Comparison of ENCODE assay signal across 8 mouse cellular contexts in genomic region chr4:55929141-55929782, GRCm38 (mm10).
DNase-seq lines count a peak whose midpoint lies in the region; ATAC-seq lines count a peak whose summit lies in the region.

No protein-coding gene starts in this region.

- H3K4me1 ChIP-seq in embryonic facial prominence, embryonic 12.5 days: peaks cover 19% of the 10 kb centered on the region
- H3K4me1 ChIP-seq in kidney, embryonic 16.5 days (ENCODE audit: insufficient read depth, low read length): no peaks in the 10 kb centered on the region; the same call in 1 of the 2 replicates
- H3K4me1 ChIP-seq in neural tube, embryonic 12.5 days: no peaks in the 10 kb centered on the region

- no peaks in the 10 kb centered on the region for H3K9me3 ChIP-seq in embryonic facial prominence, embryonic 12.5 days
- H3K9me3 ChIP-seq in kidney, embryonic 16.5 days (ENCODE audit: low read length): no peaks in the 10 kb centered on the region
- H3K9me3 ChIP-seq in neural tube, embryonic 12.5 days: no peaks in the 10 kb centered on the region

- DNase-seq in embryo, embryonic 10.5 days (ENCODE audit: low spot score): peak; percentile 4
- no peak for DNase-seq in embryo, embryonic 10 days (ENCODE audit: low spot score)
- DNase-seq in yolk sac, embryonic 10.5 days (ENCODE audit: low spot score): no peak
- no peak for DNase-seq in cerebellum, adult 11 months

- peak; percentile 76; the same call in 1 of the 2 replicates for ATAC-seq in embryonic facial prominence, embryonic 12.5 days (ENCODE audit: insufficient number of reproducible peaks, insufficient read depth, low FRiP score, low TSS enrichment)
- ATAC-seq in kidney, embryonic 16.5 days (ENCODE audit: low FRiP score, low TSS enrichment): no peak
- ATAC-seq in neural tube, embryonic 12.5 days (ENCODE audit: low FRiP score, low read depth): peak; percentile 68
- no peak for ATAC-seq in activated CD4-positive, CD25-positive, alpha-beta regulatory T cell, adult 4 months

- H3K4me3 ChIP-seq in embryonic facial prominence, embryonic 12.5 days: no peak overlapping the region
- no peak overlapping the region for H3K4me3 ChIP-seq in kidney, embryonic 16.5 days (ENCODE audit: low read length)
- no peak overlapping the region for H3K4me3 ChIP-seq in neural tube, embryonic 12.5 days

- peak overlapping the region; percentile 71 for H3K27ac ChIP-seq in embryonic facial prominence, embryonic 12.5 days
- no peak overlapping the region for H3K27ac ChIP-seq in kidney, embryonic 16.5 days (ENCODE audit: low read length)
- no peak overlapping the region for H3K27ac ChIP-seq in neural tube, embryonic 12.5 days

- H3K27me3 ChIP-seq in embryonic facial prominence, embryonic 12.5 days: no peaks in the 10 kb centered on the region
- no peaks in the 10 kb centered on the region for H3K27me3 ChIP-seq in kidney, embryonic 16.5 days (ENCODE audit: insufficient read depth, low read length)
- H3K27me3 ChIP-seq in neural tube, embryonic 12.5 days (replicated peaks): no peaks in the 10 kb centered on the region

- peak overlapping the region; percentile 35 for H3K4me2 ChIP-seq in embryonic facial prominence, embryonic 12.5 days (replicated peaks)
- H3K4me2 ChIP-seq in kidney, embryonic 16.5 days (replicated peaks; ENCODE audit: low read depth, low read length): 0 out of 2 replicates have a peak overlapping the region, but pooled peaks have one; percentile 9
- no peak overlapping the region for H3K4me2 ChIP-seq in neural tube, embryonic 12.5 days (replicated peaks)

- WGBS in embryonic facial prominence, embryonic 12.5 days: 37% methylated on average over 11 of the region's 11 CpGs
- 53% methylated on average over 11 of the region's 11 CpGs for WGBS in kidney, embryonic 16.5 days
- WGBS in neural tube, embryonic 12.5 days: 59% methylated on average over 11 of the region's 11 CpGs

- H3K36me3 ChIP-seq in embryonic facial prominence, embryonic 12.5 days: no peaks in the 10 kb centered on the region
- no peaks in the 10 kb centered on the region for H3K36me3 ChIP-seq in kidney, embryonic 16.5 days (ENCODE audit: insufficient read depth, low read length)
- no peaks in the 10 kb centered on the region for H3K36me3 ChIP-seq in neural tube, embryonic 12.5 days

- H3K9ac ChIP-seq in embryonic facial prominence, embryonic 12.5 days: no peak overlapping the region
- H3K9ac ChIP-seq in kidney, embryonic 16.5 days (replicated peaks; ENCODE audit: low read length): no peak overlapping the region
- no peak overlapping the region for H3K9ac ChIP-seq in neural tube, embryonic 12.5 days

Comparison
In these comparisons a context has a peak if more than half of its experiments do, and no peak if none do; other contexts are left out.
1. ATAC-seq: peak in embryonic facial prominence, embryonic 12.5 days (single experiment) and neural tube, embryonic 12.5 days (single experiment); none in kidney, embryonic 16.5 days (single experiment) and activated CD4-positive, CD25-positive, alpha-beta regulatory T cell, adult 4 months (single experiment).